Mouse (Mus musculus) cerebellum, adult 2 months (tissue): Measurements from ENCODE around the gene Ipo9.

Experiments used
- CTCF ChIP-seq: fragments of 200-500 bp; IDR thresholded peaks from 2 replicates; pipeline ENCODE4 v1.5.1; 2011; ENCODE audit warnings: low read depth, mild to moderate bottlenecking, control low read depth, low read length, moderate library complexity, borderline replicate concordance; ENCODE audit not compliant: insufficient read depth
- POLR2A ChIP-seq: fragments of 200-500 bp; IDR thresholded peaks from 2 replicates; pipeline ENCODE4 v1.6.1; 2011; ENCODE audit warnings: low read length, control low read depth, borderline replicate concordance; ENCODE audit not compliant: insufficient read depth

GRCm38 (mm10) chr1:135471742-135472141 is 41.4 kb upstream of the Ipo9 start:
- no peak for TF ChIP-seq POLR2A
- no peak for TF ChIP-seq CTCF
